Mouse (Mus musculus) liver, embryonic 16.5 days (tissue): ENCODE results near the gene Deup1. TPM values are rescaled to one million over a fixed set of nuclear protein-coding genes. Genes with fewer than 3 reads are reported as not detected.

Experiments
- ATAC-seq: fragments of 200-750 bp; cut with Nextera tagmentation; 2 replicates; pipeline ENCODE4 v1.8.0; 2017; ENCODE audit warnings: low read depth, mild to moderate bottlenecking, moderate number of reproducible peaks, moderate library complexity
- H3K27ac ChIP-seq: fragments of 300-500 bp; sonication (generic); 2 replicates; pipeline ENCODE4 v1.5.1; 2014; ENCODE audit warnings: mild to moderate bottlenecking, low read length
- H3K27me3 ChIP-seq: fragments of 300-500 bp; sonication (generic); 2 replicates; pipeline ENCODE4 v1.6.1; 2014; ENCODE audit warnings: low read depth, low read length, mixed read lengths; ENCODE audit not compliant: control insufficient read depth, insufficient read depth
- H3K36me3 ChIP-seq: fragments of 300-500 bp; sonication (generic); 2 replicates; pipeline ENCODE4 v1.6.1; 2014; ENCODE audit warnings: mild to moderate bottlenecking; ENCODE audit not compliant: control insufficient read depth, insufficient read depth
- H3K4me1 ChIP-seq: fragments of 300-500 bp; sonication (generic); 2 replicates; pipeline ENCODE4 v1.6.1; 2014; ENCODE audit warnings: low read depth, low read length, mixed read lengths; ENCODE audit not compliant: control insufficient read depth
- H3K4me2 ChIP-seq: fragments of 300-500 bp; sonication (generic); 2 replicates; pipeline ENCODE4 v1.6.1; 2014; ENCODE audit warnings: low read depth, low read length, mixed read lengths
- H3K4me3 ChIP-seq: fragments of 300-500 bp; sonication (generic); 2 replicates; pipeline ENCODE4 v1.5.1; 2014; ENCODE audit warnings: low read depth, mild to moderate bottlenecking, low read length
- H3K9ac ChIP-seq: fragments of 300-500 bp; sonication (generic); 2 replicates; pipeline ENCODE4 v1.6.1; 2014; ENCODE audit warnings: low read depth, low read length
- H3K9me3 ChIP-seq: fragments of 300-500 bp; sonication (generic); replicated peaks from 2 replicates; pipeline ENCODE4 v1.6.1; 2016; ENCODE audit warnings: low read length; ENCODE audit not compliant: control insufficient read depth
- WGBS: fragments of 180-500 bp; shearing (Covaris S2); extraction: QIAGEN DNeasy Blood & Tissue Kit; methylation state at CpG from one replicate; pipeline ENCODE4 v1.1.7; 2014; ENCODE audit not compliant: insufficient replicate concordance; 5-methylcytosine and 5-hydroxymethylcytosine counted together
- polyA plus RNA-seq: library from polyadenylated mRNA; unstranded; fragments of >200 nt; fragmentation: Nextera tagmentation; extraction: Ambion mirVana; gene quantifications from 2 replicates; pipeline ENCODE4 v1.2.1, GENCODE M21; 2015

Deup1 gene
- polyA plus RNA-seq, 1 experiment from 2014 or later: 0.09 TPM

DNA sequence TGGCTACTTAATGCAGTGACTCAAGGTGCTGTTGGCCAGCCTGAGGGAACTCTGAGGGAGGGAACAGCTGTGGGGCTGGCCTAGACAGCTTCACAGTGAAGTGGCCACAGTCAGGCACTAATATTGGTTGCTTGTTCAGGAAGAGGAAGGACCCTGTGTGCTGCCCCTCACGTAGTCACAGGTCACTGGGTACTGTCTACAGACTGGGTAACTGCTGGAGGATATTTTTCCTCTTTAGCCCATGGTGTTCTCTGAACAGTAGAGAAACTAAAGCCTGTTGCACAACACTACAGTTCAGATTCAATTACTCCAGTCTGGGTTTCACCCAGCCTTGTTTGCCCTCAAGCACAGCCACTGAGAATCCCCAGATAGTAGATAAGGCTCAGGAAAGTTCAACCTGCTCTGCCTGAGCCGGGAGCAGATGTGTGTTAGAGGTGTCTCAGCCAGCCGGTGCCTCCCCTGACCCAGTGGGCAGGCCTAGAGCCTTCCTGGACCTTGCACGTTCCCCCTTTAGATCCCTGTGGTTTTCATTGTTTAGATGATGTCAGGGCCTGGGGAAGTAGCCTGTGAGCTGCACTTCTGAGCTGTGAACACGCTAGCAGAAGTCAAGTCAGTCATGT is 85.9 kb downstream of the Deup1 start:
- no peaks in the 10 kb centered on the region for H3K36me3 ChIP-seq
- peak overlapping the region; percentile 83 for H3K27ac ChIP-seq
- no peak overlapping the region for H3K4me3 ChIP-seq
- H3K9me3 ChIP-seq: no peaks in the 10 kb centered on the region
- peaks cover 5% of the 10 kb centered on the region; the same call in 1 of the 2 replicates for H3K4me1 ChIP-seq
- WGBS: 12% methylated on average over 5 of the region's 5 CpGs
- H3K27me3 ChIP-seq: no peaks in the 10 kb centered on the region
- H3K4me2 ChIP-seq: no peak overlapping the region
- no peak overlapping the region for H3K9ac ChIP-seq
- ATAC-seq: peak; percentile 86

DNA sequence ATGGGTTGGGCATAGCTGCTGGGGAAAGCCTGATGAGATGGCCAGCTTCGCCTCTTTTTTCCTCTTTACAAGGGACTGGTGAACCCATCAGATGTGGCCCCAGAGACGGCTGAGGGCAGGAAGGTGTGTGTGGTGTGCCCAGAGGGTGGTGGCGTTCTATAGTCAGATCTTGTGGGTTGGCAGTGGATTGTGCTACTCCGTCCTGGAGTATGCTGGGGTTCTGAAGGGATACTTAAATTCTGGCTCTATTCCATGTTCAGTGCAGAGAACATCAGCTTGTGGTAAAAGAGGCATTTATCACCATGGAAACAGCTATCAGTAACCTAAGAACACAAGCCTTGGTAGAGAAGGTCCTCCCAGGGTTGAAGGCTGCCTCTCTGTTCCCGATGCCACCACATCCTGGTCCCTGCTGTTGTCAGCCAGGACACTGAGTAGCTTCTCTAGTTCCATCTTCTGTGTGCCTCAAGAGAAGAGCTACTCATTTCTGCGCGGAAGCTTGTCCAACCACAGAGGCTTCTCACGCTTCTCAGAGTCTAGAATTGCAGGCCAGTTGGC is 88.7 kb downstream of the Deup1 start:
- ATAC-seq: no peak
- Histone ChIP-seq H3K4me1 (peaks cover 7% of the 10 kb centered on the region; the same call in 1 of the 2 replicates), H3K9ac (no peak overlapping the region), H3K27me3 (no peaks in the 10 kb centered on the region), H3K4me2 (no peak overlapping the region), H3K9me3 (no peaks in the 10 kb centered on the region), H3K27ac (no peak overlapping the region), H3K4me3 (no peak overlapping the region), H3K36me3 (no peaks in the 10 kb centered on the region)
- WGBS: 69% methylated on average over 8 of the region's 8 CpGs

DNA sequence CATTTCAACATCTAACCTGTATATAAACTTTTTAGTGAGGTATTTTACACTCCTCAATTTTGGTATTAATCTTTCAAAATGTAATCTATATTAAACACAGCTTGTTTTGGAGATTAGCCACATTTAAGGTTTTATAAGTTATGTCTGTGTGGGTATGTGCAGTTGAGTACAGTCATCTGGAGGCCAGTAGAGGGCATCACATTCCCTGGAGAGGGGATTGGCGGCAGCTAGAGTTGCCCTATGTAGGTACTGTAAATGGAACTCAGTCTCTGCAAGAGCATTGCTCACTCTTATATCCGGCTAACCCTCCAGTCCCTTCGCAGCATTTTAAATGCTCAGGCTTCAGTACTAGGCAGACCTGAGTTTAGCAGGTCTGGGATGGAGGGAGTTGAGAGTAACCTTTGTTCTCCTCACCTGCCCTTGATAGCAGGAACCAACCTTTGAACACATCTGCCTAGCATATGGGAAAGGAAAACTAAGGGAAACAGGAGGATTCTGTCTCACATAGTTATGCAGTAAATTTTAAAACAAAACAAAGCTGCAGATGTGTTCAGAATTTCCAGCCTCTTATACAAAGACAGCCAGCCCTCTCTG is 90.2 kb downstream of the Deup1 start:
- no peak for ATAC-seq
- WGBS: 65% methylated on average over 3 of the region's 3 CpGs
- no peak overlapping the region for H3K4me2 ChIP-seq

DNA sequence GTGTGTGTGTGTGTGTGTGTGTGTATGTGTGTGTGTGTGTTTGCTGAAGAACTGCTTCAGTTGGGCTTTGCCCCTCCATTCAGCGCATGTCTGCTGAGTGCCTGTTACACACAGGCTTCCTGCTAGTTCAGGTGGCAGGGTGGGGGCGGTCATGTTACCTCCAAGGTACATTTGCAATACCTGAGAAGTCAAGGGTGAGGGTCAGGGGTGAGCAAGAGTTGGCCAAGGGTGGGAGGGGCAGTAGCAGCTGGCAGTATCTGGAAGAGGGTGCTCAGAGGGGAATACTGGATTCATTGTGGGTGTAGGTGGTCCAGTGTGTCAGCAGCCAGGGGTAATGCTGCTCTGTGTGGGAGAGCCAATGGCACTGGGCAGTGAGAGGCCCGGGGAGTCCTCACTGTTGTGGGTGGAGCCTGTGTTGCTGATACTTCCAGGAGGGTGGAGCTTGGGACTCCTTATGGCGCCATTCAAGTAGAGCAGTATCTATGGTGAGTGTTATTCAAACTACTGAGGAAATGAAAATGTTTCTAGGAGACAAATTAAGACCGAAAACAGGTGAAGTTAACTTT is 90.8 kb downstream of the Deup1 start:
- peak; percentile 33 for ATAC-seq
- no peak overlapping the region for H3K4me3 ChIP-seq
- H3K27me3 ChIP-seq: no peaks in the 10 kb centered on the region
- 65% methylated on average over 5 of the region's 5 CpGs for WGBS
- no peaks in the 10 kb centered on the region for H3K9me3 ChIP-seq
- H3K9ac ChIP-seq: no peak overlapping the region
- H3K4me1 ChIP-seq: peaks cover 7% of the 10 kb centered on the region; the same call in 1 of the 2 replicates
- H3K4me2 ChIP-seq: no peak overlapping the region
- peak overlapping the region; percentile 52 for H3K27ac ChIP-seq
- H3K36me3 ChIP-seq: no peaks in the 10 kb centered on the region

More for the DNA sequence above, 90.2 kb downstream of the Deup1 start:
- Histone ChIP-seq H3K4me1 (peaks cover 7% of the 10 kb centered on the region; the same call in 1 of the 2 replicates), H3K36me3 (no peaks in the 10 kb centered on the region), H3K27me3 (no peaks in the 10 kb centered on the region), H3K4me3 (no peak overlapping the region), H3K9ac (no peak overlapping the region), H3K27ac (peak overlapping the region; percentile 34; the same call in 1 of the 2 replicates), H3K9me3 (no peaks in the 10 kb centered on the region)

DNA sequence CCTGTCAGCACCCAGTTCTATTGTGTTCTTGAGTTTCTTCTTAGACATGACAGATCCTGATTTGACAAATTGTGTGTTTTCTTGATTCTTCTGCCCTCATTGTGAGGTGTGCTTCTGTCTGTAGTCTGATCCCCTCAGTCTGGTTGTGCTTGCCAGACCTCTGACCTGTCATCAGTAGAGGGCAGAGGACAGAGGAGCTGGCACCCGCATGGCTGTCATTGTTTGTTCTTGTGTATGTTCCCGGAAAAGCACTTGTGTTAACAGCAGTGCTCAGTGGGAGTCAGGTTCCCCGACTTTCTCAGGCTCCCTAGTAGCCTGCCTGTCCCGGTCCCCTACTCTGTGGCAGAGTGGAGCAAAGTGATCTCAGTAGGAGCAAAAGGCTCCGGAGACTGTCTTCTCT is 92.3 kb downstream of the Deup1 start:
- Histone ChIP-seq H3K9ac (no peak overlapping the region), H3K4me3 (no peak overlapping the region), H3K27ac (peak overlapping the region; percentile 62), H3K9me3 (no peaks in the 10 kb centered on the region), H3K27me3 (no peaks in the 10 kb centered on the region), H3K36me3 (no peaks in the 10 kb centered on the region), H3K4me1 (peaks cover 5% of the 10 kb centered on the region), H3K4me2 (no peak overlapping the region)
- WGBS: 55% methylated on average over 5 of the region's 5 CpGs
- ATAC-seq: peak; percentile 77

DNA sequence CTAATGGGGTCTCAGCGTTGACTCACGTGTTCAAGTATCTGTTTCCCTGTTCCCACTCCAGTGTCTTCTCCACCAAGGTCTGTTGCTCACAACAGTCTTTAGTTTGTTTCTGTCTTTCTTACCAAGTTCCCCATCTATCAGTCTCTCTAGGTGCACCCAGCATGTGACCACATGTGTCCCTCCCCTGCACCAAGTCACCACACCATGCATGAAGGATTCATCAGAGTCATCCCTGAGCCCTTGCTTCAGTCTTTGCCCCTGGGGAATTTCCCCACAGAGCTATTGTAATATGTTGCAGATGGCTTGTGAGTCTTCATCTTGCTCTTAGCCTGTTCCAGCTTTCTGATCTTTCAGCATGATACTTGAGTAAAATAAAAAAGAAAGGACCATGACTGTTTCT is 93.6 kb downstream of the Deup1 start:
- 69% methylated on average over 2 of the region's 2 CpGs for WGBS

DNA sequence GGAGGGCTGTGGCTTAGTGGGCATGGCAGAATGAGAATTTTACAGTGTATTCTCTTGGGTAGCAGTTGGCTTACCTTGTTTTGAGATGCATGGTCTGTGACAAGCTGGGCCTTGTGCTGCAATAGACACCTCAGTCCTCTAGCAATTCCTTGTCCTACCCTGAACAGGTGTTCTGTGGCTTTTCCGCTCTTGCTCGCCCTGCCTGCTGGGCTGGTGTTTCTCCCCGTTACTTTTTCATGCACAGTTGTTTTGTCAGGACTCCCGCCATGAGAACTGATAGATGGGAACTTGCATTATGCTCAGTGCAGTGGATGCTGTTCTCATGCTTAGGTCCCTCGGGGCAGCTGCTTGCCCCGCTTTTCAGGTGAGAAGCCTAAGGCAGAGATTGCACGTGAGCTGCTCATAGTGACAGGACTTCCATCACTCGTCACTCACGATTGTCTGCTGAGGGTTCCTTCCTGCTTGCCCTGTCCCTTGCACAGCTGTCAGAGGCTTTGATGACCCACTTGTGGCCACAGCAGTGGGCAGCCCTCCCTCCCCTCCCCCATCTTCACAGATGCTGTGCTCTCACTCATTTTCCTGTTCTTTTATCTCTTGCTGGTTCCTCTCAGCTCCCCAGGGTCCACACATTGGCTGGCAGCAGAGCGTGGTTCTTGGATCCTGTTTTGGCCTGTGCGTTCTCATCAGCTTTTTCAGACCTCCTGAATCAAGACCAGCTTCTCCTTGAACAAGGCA is 94.2 kb downstream of the Deup1 start:
- no peaks in the 10 kb centered on the region for H3K36me3 ChIP-seq
- H3K4me3 ChIP-seq: no peak overlapping the region
- no peak overlapping the region for H3K9ac ChIP-seq
- H3K27me3 ChIP-seq: no peaks in the 10 kb centered on the region
- no peak for ATAC-seq
- H3K27ac ChIP-seq: no peak overlapping the region
- H3K4me2 ChIP-seq: no peak overlapping the region
- H3K4me1 ChIP-seq: peaks cover 22% of the 10 kb centered on the region
- 51% methylated on average over 11 of the region's 11 CpGs for WGBS
- no peaks in the 10 kb centered on the region for H3K9me3 ChIP-seq

More for the DNA sequence above, 93.6 kb downstream of the Deup1 start:
- H3K4me2 ChIP-seq: no peak overlapping the region
- ATAC-seq: no peak
- H3K27me3 ChIP-seq: no peaks in the 10 kb centered on the region
- H3K9me3 ChIP-seq: no peaks in the 10 kb centered on the region
- H3K9ac ChIP-seq: no peak overlapping the region
- no peak overlapping the region for H3K4me3 ChIP-seq
- H3K36me3 ChIP-seq: no peaks in the 10 kb centered on the region
- H3K4me1 ChIP-seq: peaks cover 18% of the 10 kb centered on the region
- no peak overlapping the region for H3K27ac ChIP-seq

DNA sequence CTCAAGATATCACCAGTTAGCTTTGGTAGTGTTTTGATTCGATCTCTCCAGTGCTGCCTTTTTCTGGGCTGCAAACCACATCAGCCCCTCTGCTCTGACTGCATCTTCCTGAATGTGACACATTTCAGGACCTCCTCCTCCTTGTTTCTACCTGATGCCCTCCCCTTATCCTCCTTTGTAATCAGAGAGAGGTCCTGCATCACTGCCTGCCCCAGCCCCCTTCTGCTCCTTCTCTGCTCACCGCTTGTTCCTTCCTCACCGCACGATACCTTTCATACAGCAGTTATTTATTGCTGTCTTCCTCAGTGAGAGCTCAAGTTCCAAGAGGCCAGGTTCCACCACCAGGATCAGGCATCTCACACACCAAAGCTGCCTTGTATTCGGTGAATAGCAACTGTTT is 96.5 kb downstream of the Deup1 start:
- no peak overlapping the region for H3K9ac ChIP-seq
- H3K9me3 ChIP-seq: no peaks in the 10 kb centered on the region
- no peaks in the 10 kb centered on the region for H3K27me3 ChIP-seq
- 67% methylated on average over 5 of the region's 5 CpGs for WGBS
- H3K36me3 ChIP-seq: no peaks in the 10 kb centered on the region
- H3K4me2 ChIP-seq: no peak overlapping the region
- no peak for ATAC-seq
- peaks cover 22% of the 10 kb centered on the region for H3K4me1 ChIP-seq
- no peak overlapping the region for H3K27ac ChIP-seq
- no peak overlapping the region for H3K4me3 ChIP-seq
